Mouse (Mus musculus) heart, embryonic 13.5 days (tissue): Measurements from ENCODE around the gene Stxbp3. TPM values are rescaled to one million over a fixed set of nuclear protein-coding genes. Genes with fewer than 3 reads are reported as not detected.

Experiments used
- ATAC-seq: fragments of 200-750 bp; cut with Nextera tagmentation; 2 replicates; pipeline ENCODE4 v1.8.0; 2017; ENCODE audit warnings: moderate TSS enrichment; ENCODE audit not compliant: insufficient number of reproducible peaks, low FRiP score, low TSS enrichment; ENCODE audit errors: extremely low read depth
- H3K27ac ChIP-seq: fragments of 300-500 bp; sonication (generic); replicated peaks from 2 replicates; pipeline ENCODE4 v1.5.1; 2015; ENCODE audit warnings: moderate library complexity, mild to moderate bottlenecking, inconsistent platforms
- H3K27me3 ChIP-seq: fragments of 300-500 bp; sonication (generic); replicated peaks from 2 replicates; pipeline ENCODE4 v1.6.1; 2015; ENCODE audit warnings: mild to moderate bottlenecking, inconsistent platforms
- H3K36me3 ChIP-seq: fragments of 300-500 bp; sonication (generic); 2 replicates; pipeline ENCODE4 v1.6.1; 2015; ENCODE audit warnings: mild to moderate bottlenecking, inconsistent platforms
- H3K4me1 ChIP-seq: fragments of 300-500 bp; sonication (generic); 2 replicates; pipeline ENCODE4 v1.6.1; 2015; ENCODE audit warnings: inconsistent platforms
- H3K4me2 ChIP-seq: fragments of 300-500 bp; sonication (generic); 2 replicates; pipeline ENCODE4 v1.6.1; 2015; ENCODE audit warnings: inconsistent platforms, mild to moderate bottlenecking, moderate library complexity
- H3K4me3 ChIP-seq: fragments of 300-500 bp; sonication (generic); 2 replicates; pipeline ENCODE4 v1.5.1; 2015; ENCODE audit warnings: moderate library complexity, mild to moderate bottlenecking, inconsistent platforms
- H3K9ac ChIP-seq: fragments of 300-500 bp; sonication (generic); 2 replicates; pipeline ENCODE4 v1.6.1; 2015; ENCODE audit warnings: inconsistent platforms, mild to moderate bottlenecking, moderate library complexity
- H3K9me3 ChIP-seq: fragments of 300-500 bp; sonication (generic); 2 replicates; pipeline ENCODE4 v1.6.1; 2016; ENCODE audit warnings: inconsistent platforms
- WGBS: fragments of 180-500 bp; shearing (Covaris S2); methylation state at CpG from one replicate; pipeline ENCODE4 v1.1.7; 2015; ENCODE audit warnings: mixed read lengths; 5-methylcytosine and 5-hydroxymethylcytosine counted together
- polyA plus RNA-seq: library from polyadenylated mRNA; unstranded; fragments of >200 nt; fragmentation: Nextera tagmentation; extraction: Ambion mirVana; gene quantifications from 2 replicates; pipeline ENCODE4 v1.2.1, GENCODE M21; 2015

The Stxbp3 gene
- polyA plus RNA-seq, 1 experiment from 2014 or later = 24.2 TPM

DNA sequence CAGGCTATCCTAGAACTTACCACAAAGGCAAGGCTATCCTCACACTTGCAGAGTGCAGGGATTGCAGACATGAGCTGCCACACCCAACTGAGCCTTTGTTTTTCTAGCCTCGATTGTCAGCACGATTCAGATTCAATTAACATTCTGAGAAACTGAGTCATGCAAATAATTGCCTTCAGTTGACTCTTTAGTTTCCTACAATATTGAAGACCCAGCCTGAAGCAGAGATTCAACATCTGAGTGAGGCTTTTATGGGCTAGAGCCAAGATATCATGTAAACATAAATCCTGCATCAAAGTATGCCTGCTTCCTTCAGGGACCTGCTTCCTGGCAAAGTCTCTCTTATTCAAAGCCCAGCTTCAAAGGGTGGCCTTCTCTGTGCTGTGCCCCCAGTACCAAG lies 76.6 kb downstream of the Stxbp3 start:
- Histone ChIP-seq H3K9ac (no peak overlapping the region), H3K4me2 (no peak overlapping the region), H3K4me3 (no peak overlapping the region), H3K27me3 (peaks cover 18% of the 10 kb centered on the region), H3K27ac (no peak overlapping the region), H3K9me3 (no peaks in the 10 kb centered on the region), H3K36me3 (no peaks in the 10 kb centered on the region), H3K4me1 (peaks cover 6% of the 10 kb centered on the region; the same call in 1 of the 2 replicates)
- no peak for ATAC-seq
- WGBS = 78% methylated on average over 2 of the region's 2 CpGs

DNA sequence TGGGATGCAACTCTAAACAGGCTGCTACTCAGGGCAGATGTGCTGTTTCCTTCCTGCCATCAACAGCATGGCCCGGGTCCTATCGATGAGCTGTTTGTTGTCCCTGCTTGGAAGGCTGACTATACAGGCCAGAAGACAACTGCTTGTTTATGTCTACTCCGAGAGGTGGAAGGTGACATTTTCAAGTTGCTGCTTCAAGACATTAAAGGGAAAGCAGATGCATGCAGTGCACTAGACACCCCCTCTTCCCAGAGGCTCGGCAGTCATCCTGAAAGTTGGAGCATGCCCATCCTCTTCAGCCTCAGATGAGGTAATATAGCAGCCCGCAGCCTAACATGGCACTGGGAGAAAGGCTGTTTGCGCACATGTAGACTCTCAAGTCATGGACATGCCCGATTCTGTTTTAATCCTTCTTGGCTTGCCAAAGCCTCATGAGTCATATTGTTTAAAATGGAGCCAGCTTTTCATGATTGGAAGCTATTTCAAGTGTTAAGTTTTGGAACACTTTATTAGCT lies 77.7 kb downstream of the Stxbp3 start:
- Histone ChIP-seq H3K4me3 (no peak overlapping the region), H3K4me2 (no peak overlapping the region), H3K27ac (no peak overlapping the region), H3K4me1 (peaks cover 6% of the 10 kb centered on the region; the same call in 1 of the 2 replicates), H3K9me3 (no peaks in the 10 kb centered on the region), H3K9ac (no peak overlapping the region), H3K36me3 (no peaks in the 10 kb centered on the region), H3K27me3 (peaks cover 26% of the 10 kb centered on the region)
- 61% methylated on average over 7 of the region's 7 CpGs for WGBS
- no peak for ATAC-seq

DNA sequence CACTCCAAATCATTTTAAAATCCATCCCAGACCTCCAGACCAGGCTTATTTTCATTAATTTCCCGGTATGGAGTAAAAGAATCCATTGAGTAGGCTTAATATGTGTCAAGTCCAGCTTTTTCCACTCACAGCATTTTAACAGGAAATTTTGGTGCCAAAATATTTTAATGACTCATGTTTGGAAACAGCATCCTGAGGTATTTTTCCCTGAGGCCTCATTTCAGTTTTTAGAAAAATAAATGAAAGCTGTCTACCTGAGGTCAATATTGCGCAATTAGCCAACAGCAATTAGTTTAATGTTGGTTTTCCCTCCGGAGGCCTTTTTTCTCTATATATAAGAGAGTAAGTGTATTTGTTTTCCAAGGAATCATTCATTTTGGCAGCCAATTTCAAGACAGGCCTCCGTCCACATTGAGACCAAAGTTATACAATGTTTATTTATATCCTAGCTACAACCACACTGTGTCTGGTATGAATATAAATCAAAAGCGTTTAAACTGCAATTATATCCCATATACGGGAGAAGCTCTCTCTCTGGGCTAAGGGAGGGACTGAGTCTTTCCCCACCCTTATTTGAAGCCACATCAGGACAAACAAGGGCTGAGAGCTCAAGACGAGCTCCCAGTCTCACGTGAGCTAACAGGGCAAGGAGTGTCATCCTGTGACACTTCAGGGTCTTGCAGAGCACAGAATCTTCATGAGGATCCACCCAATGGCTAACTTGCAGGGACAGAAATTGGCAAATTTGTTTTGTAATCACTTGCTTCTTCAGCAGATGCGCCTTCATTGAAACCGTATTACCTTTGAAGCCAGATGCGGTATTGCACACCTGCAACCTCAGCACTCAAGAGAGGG lies 80.5 kb downstream of the Stxbp3 start:
- no peak overlapping the region for H3K4me3 ChIP-seq
- H3K4me2 ChIP-seq = no peak overlapping the region
- 75% methylated on average over 11 of the region's 11 CpGs for WGBS
- peaks cover 19% of the 10 kb centered on the region for H3K27me3 ChIP-seq
- H3K9ac ChIP-seq = no peak overlapping the region
- 0 out of 2 replicates have a peak, but pooled peaks cover 1% of the 10 kb centered on the region for H3K4me1 ChIP-seq
- no peaks in the 10 kb centered on the region for H3K9me3 ChIP-seq
- no peak for ATAC-seq
- no peaks in the 10 kb centered on the region for H3K36me3 ChIP-seq
- no peak overlapping the region for H3K27ac ChIP-seq

DNA sequence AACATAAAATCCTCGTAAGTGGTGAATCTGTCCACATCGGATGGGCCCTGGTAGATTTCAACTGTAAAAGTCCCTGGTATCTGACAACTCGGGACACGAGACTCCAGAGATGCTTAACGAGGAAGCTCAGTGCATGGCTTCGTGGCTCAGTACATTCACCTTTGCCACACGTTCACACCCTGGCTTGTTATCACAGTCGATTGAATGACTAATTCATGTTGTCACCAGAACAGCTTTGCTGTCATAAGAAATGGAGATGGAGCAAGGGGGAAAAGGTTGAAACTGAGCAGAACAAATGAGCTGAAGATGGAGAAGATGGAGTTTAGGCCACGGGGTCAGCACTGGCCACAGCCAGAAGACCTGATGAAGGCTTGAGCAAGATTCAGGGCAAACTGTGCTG lies 82.8 kb downstream of the Stxbp3 start:
- H3K9ac ChIP-seq = no peak overlapping the region
- H3K9me3 ChIP-seq = no peaks in the 10 kb centered on the region
- no peak overlapping the region for H3K4me3 ChIP-seq
- ATAC-seq = no peak
- H3K4me1 ChIP-seq = no peaks in the 10 kb centered on the region
- H3K4me2 ChIP-seq = no peak overlapping the region
- H3K36me3 ChIP-seq = no peaks in the 10 kb centered on the region
- no peak overlapping the region for H3K27ac ChIP-seq
- H3K27me3 ChIP-seq = peaks cover 9% of the 10 kb centered on the region
- 52% methylated on average over 9 of the region's 9 CpGs for WGBS

DNA sequence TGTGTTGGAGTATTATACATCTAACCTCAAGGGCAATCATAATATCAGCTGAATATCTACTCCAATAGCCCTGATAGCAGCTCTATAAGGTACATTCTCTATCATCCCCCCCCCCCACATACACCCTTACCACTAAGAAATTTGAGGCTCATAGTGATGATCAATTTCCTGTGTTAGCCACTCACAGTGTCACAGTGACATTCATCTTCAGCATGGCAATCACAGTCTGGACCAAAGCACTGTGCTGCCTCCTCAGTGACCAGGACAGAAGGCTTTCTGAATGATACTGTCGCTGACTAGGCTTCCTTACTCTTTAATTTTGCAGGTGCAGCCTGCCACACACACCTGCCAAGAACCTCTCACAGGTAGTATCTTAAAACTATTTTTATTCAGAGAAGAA lies 84.2 kb downstream of the Stxbp3 start:
- no peak for ATAC-seq
- H3K4me1 ChIP-seq = no peaks in the 10 kb centered on the region
- H3K27me3 ChIP-seq = peaks cover 9% of the 10 kb centered on the region
- H3K4me3 ChIP-seq = no peak overlapping the region
- no peak overlapping the region for H3K27ac ChIP-seq
- no peak overlapping the region for H3K9ac ChIP-seq
- no peaks in the 10 kb centered on the region for H3K36me3 ChIP-seq
- 67% methylated on average over 1 of the region's 1 CpGs for WGBS
- no peaks in the 10 kb centered on the region for H3K9me3 ChIP-seq
- no peak overlapping the region for H3K4me2 ChIP-seq

DNA sequence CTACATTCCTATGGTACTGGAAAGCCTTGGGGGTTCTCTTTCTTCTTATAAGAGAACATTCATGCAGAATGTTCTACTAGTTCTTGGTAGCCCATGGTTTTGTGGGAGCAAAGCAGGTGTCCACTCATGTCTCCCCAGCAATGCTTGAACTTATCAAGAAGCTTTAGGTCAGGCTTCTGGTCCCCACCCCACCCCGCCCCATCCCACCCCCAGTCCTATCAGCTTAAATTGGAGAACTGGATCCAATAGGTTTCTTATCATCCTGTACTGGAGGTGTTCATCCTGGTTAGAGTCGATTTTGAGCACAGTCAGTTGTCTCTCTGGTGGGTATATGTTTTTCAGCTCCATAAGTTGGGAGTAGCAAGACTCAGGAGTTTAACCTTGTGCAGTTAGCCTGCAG lies 84.8 kb downstream of the Stxbp3 start:
- ATAC-seq = no peak
- WGBS = 64% methylated on average over 2 of the region's 2 CpGs
- peaks cover 9% of the 10 kb centered on the region for H3K27me3 ChIP-seq
- H3K36me3 ChIP-seq = no peaks in the 10 kb centered on the region
- no peaks in the 10 kb centered on the region for H3K9me3 ChIP-seq
- H3K4me2 ChIP-seq = no peak overlapping the region
- no peak overlapping the region for H3K9ac ChIP-seq
- H3K4me1 ChIP-seq = no peaks in the 10 kb centered on the region
- no peak overlapping the region for H3K27ac ChIP-seq
- H3K4me3 ChIP-seq = no peak overlapping the region

DNA sequence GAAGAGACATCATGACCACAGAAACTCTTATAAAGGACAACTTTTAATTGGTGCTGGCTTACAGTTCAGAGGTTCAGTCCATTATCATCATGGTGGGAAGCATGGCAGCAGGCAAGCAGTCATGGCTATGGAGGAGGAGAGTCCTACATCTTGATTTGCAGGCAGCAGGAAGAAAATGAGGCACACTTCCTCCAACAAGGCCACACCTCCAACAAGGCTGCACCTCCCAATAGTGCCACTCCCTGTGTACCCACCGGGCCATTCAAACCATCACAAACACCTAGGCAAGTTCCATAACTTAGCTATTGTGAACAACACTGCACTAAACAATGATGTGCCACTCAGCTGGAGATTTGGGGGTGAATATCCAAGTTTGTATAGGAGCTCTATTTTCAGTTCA lies 85.8 kb downstream of the Stxbp3 start:
- H3K4me1 ChIP-seq = no peaks in the 10 kb centered on the region

DNA sequence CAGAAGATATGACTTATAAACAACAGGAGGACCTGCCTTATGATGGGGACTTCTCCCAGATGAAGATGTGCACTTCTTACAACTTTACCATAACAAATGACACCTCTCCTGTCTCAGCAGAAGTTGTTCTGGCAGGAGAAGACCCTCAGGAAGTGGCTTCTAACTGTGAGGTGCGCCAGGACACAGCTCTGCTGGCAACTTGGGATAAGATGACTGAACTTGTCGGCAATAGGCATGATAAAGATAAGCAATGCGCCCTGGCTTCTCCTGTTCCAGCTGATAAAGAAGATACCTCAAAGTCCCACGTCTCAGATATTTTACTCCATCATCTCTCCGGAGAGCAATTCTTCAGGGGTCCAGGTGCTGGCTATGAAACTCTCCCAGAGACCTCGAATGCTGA lies 88.6 kb downstream of the Stxbp3 start:
- WGBS = 41% methylated on average over 6 of the region's 6 CpGs
- Histone ChIP-seq H3K9ac (no peak overlapping the region), H3K9me3 (no peaks in the 10 kb centered on the region), H3K4me2 (no peak overlapping the region), H3K4me1 (no peaks in the 10 kb centered on the region), H3K36me3 (no peaks in the 10 kb centered on the region), H3K4me3 (no peak overlapping the region), H3K27ac (no peak overlapping the region), H3K27me3 (no peaks in the 10 kb centered on the region)
- ATAC-seq = no peak

More for the DNA sequence above, 85.8 kb downstream of the Stxbp3 start:
- H3K36me3 ChIP-seq = no peaks in the 10 kb centered on the region
- H3K27me3 ChIP-seq = peaks cover 9% of the 10 kb centered on the region
- H3K4me2 ChIP-seq = no peak overlapping the region
- WGBS = 68% methylated on average over 1 of the region's 1 CpGs
- no peak overlapping the region for H3K27ac ChIP-seq
- no peak overlapping the region for H3K4me3 ChIP-seq
- ATAC-seq = no peak
- no peak overlapping the region for H3K9ac ChIP-seq
- no peaks in the 10 kb centered on the region for H3K9me3 ChIP-seq

DNA sequence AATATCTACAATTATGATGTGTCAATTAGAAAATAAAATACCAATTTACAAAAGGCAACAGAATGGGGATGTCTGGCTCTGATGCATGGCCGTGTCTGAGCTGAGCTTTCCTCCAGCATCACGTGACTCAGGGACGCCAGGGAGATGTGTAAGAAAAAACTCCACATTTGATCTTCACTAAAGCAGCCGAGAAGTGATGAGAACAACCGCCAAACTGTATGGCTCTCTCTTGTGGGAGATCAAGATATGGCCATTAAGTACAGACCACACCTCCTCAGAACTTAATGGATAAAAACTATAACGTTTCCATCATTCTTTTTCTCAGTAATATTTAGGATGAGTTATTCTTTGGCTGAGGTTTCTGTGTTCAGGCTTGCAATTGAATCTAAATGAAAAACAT lies 89.3 kb downstream of the Stxbp3 start:
- no peak overlapping the region for H3K4me2 ChIP-seq
- 58% methylated on average over 6 of the region's 6 CpGs for WGBS

DNA sequence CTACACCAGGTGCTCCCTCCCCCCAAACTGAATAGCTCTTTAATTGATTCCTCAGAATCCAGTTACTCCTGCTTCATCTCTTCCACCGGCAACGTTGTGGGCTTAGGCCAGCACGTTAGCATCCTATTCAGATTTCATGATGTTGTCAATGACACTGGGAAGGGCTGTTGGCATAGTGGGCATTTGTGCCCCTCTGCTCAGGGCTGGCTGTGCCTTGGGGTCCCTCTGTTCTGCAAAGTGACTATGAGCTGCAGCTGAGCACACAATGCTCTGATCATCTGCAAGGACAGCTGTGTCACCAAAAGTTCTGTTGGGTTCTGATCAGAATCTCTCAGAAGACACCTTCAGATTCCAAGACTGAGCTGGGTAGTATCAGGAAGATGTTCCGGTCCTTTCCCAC lies 96.3 kb downstream of the Stxbp3 start:
- Histone ChIP-seq H3K4me2 (no peak overlapping the region), H3K36me3 (no peaks in the 10 kb centered on the region), H3K27me3 (no peaks in the 10 kb centered on the region), H3K9ac (no peak overlapping the region), H3K27ac (no peak overlapping the region), H3K4me3 (no peak overlapping the region), H3K4me1 (peaks cover 6% of the 10 kb centered on the region; the same call in 1 of the 2 replicates), H3K9me3 (no peaks in the 10 kb centered on the region)
- WGBS = 77% methylated on average over 4 of the region's 4 CpGs
- ATAC-seq = no peak

More for the DNA sequence above, 89.3 kb downstream of the Stxbp3 start:
- Histone ChIP-seq H3K9ac (no peak overlapping the region), H3K9me3 (no peaks in the 10 kb centered on the region), H3K27ac (no peak overlapping the region), H3K4me3 (no peak overlapping the region), H3K27me3 (no peaks in the 10 kb centered on the region), H3K36me3 (no peaks in the 10 kb centered on the region), H3K4me1 (no peaks in the 10 kb centered on the region)
- no peak for ATAC-seq
